Mouse (Mus musculus): ENCODE results near the gene Selenbp2.
"Not testable (repeated sequence)": the region's sequence is repeated elsewhere in the genome, so short reads cannot be mapped to it uniquely, and the experiment has no call there.

- not testable (repeated sequence) for TF ChIP-seq CTCF (IDR thresholded peaks at IDR 0.05; ENCODE audit: low read depth, low read length); GATA2 (IDR thresholded peaks at IDR 0.05; ENCODE audit: borderline replicate concordance, low read depth, low read length); GATA1 (IDR thresholded peaks at IDR 0.05; ENCODE audit: borderline replicate concordance, low read length); TAL1 (conservative IDR thresholded peaks at IDR 0.05; ENCODE audit: low read depth, low read length)
Measured at GRCm38 (mm10) chr3:94689195-94689594, 4.2 kb upstream of the Selenbp2 start.
